Mouse (Mus musculus): Measurements from ENCODE around the gene Sipa1l1.

Sipa1l1 gene

GRCm38 (mm10) chr12:82394118-82394861 lies 225.2 kb downstream of the Sipa1l1 start:
- DNase-seq, result peak; percentile 46

GRCm38 (mm10) chr12:82395194-82395593 lies 226.1 kb downstream of the Sipa1l1 start:
- no peak for DNase-seq

GRCm38 (mm10) chr12:82397193-82397592 lies 228.1 kb downstream of the Sipa1l1 start:
- peak; percentile 39 for DNase-seq

GRCm38 (mm10) chr12:82397751-82398150 lies 228.6 kb downstream of the Sipa1l1 start:
- DNase-seq, result peak; percentile 65

GRCm38 (mm10) chr12:82398926-82399325 lies 229.8 kb downstream of the Sipa1l1 start:
- DNase-seq, result no peak

GRCm38 (mm10) chr12:82399971-82400720 lies 231.0 kb downstream of the Sipa1l1 start:
- no peak for DNase-seq

GRCm38 (mm10) chr12:82400783-82401182 lies 231.7 kb downstream of the Sipa1l1 start:
- DNase-seq, result peak; percentile 50

GRCm38 (mm10) chr12:82401440-82401839 lies 232.3 kb downstream of the Sipa1l1 start:
- no peak for DNase-seq

- no peak for DNase-seq
Measured at GRCm38 (mm10) chr12:82402635-82403034, 233.5 kb downstream of the Sipa1l1 start.

- no peak for DNase-seq
Measured at GRCm38 (mm10) chr12:82407531-82408255, 238.6 kb downstream of the Sipa1l1 start.

- peak; percentile 76 for DNase-seq
Measured at GRCm38 (mm10) chr12:82408486-82408885, 239.4 kb downstream of the Sipa1l1 start.

GRCm38 (mm10) chr12:82409686-82410472 lies 240.8 kb downstream of the Sipa1l1 start:
- no peak for DNase-seq

GRCm38 (mm10) chr12:82412291-82413032 lies 243.3 kb downstream of the Sipa1l1 start:
- DNase-seq, result peak; percentile 67

GRCm38 (mm10) chr12:82415690-82416364 lies 246.7 kb downstream of the Sipa1l1 start:
- peak; percentile 42 for DNase-seq

GRCm38 (mm10) chr12:82419027-82419426 lies 249.9 kb downstream of the Sipa1l1 start:
- no peak for DNase-seq

GRCm38 (mm10) chr12:82424783-82425182 lies 255.7 kb downstream of the Sipa1l1 start:
- no peak for DNase-seq

GRCm38 (mm10) chr12:82425853-82426252 lies 256.7 kb downstream of the Sipa1l1 start:
- no peak for DNase-seq

GRCm38 (mm10) chr12:82427416-82427815 lies 258.3 kb downstream of the Sipa1l1 start:
- DNase-seq, result no peak

GRCm38 (mm10) chr12:82428466-82428865 lies 259.3 kb downstream of the Sipa1l1 start:
- DNase-seq, result no peak

- no peak for DNase-seq
Measured at GRCm38 (mm10) chr12:82433311-82433710, 264.2 kb downstream of the Sipa1l1 start.

- DNase-seq, result peak; percentile 73
Measured at GRCm38 (mm10) chr12:82434591-82434990, 265.5 kb downstream of the Sipa1l1 start.

Measured in kidney, postnatal 10 days (tissue).